Mouse (Mus musculus): Measurements from ENCODE around the gene Wapl.

- TF ChIP-seq POLR2A (IDR thresholded peaks at IDR 0.05; ENCODE audit: insufficient read depth, low read length) = no peak
- TF ChIP-seq CTCF (IDR thresholded peaks at IDR 0.05; ENCODE audit: low read depth, low read length) = no peak
- no peak for TF ChIP-seq EP300 (IDR thresholded peaks at IDR 0.05; ENCODE audit: insufficient read depth, low read depth, low read length)
These were observed 119.8 kb downstream of the Wapl start for GRCm38 (mm10) chr14:34793406-34794037.
